Mouse (Mus musculus) liver, embryonic 14.5 days (tissue): ENCODE results near the gene Tenm2. TPM values are rescaled to one million over a fixed set of nuclear protein-coding genes. Genes with fewer than 3 reads are reported as not detected.

Source experiments
- ATAC-seq: fragments of 200-750 bp; cut with Nextera tagmentation; 2 replicates; pipeline ENCODE4 v1.8.0; 2017; ENCODE audit warnings: moderate number of reproducible peaks, mild to moderate bottlenecking, moderate library complexity; ENCODE audit not compliant: insufficient read depth
- DNase-seq, 3 experiments: peaks; one replicate each; pipeline ENCODE4 v3.0.0-alpha.2; 2012 to 2013; ENCODE audit warnings: low read depth in 3 of 3, low spot score in 3 of 3
- H3K27ac ChIP-seq: fragments of 300-500 bp; sonication (generic); 2 replicates; pipeline ENCODE4 v1.5.1; 2014; ENCODE audit warnings: moderate library complexity, mild to moderate bottlenecking, control low read depth, inconsistent platforms
- H3K27me3 ChIP-seq: fragments of 300-500 bp; sonication (generic); 2 replicates; pipeline ENCODE4 v1.6.1; 2014; ENCODE audit warnings: mild to moderate bottlenecking, low read length, moderate library complexity; ENCODE audit not compliant: control insufficient read depth, insufficient read depth
- H3K36me3 ChIP-seq: fragments of 300-500 bp; sonication (generic); replicated peaks from 2 replicates; pipeline ENCODE4 v1.6.1; 2014; ENCODE audit warnings: low read depth; ENCODE audit not compliant: control insufficient read depth, insufficient read depth
- H3K4me1 ChIP-seq, 2 experiments: fragments of 200-500 bp in 1 of 2; fragments of 300-500 bp in 1 of 2; sonication (generic) in 1 of 2; replicated peaks; 2 replicates each; pipeline ENCODE4 v1.6.1; 2012 to 2014; ENCODE audit warnings: antibody characterized with exemption in 1 of 2, inconsistent platforms in 1 of 2, low read length in 1 of 2; ENCODE audit not compliant: control insufficient read depth in 2 of 2, insufficient read depth in 2 of 2
- H3K4me2 ChIP-seq: fragments of 300-500 bp; sonication (generic); 2 replicates; pipeline ENCODE4 v1.6.1; 2014; ENCODE audit warnings: low read depth, mild to moderate bottlenecking, control low read depth, moderate library complexity
- H3K4me3 ChIP-seq, 2 experiments: fragments of 200-500 bp in 1 of 2; fragments of 300-500 bp in 1 of 2; sonication (generic) in 1 of 2; 2 replicates each; pipeline ENCODE4 v1.5.1; 2012 to 2014; ENCODE audit warnings: low read depth in 2 of 2, low read length in 2 of 2, mild to moderate bottlenecking in 2 of 2, control low read depth in 1 of 2, inconsistent platforms in 1 of 2, moderate library complexity in 1 of 2; ENCODE audit not compliant: insufficient read depth in 1 of 2
- H3K9ac ChIP-seq: fragments of 300-500 bp; sonication (generic); replicated peaks from 2 replicates; pipeline ENCODE4 v1.6.1; 2014; ENCODE audit warnings: mild to moderate bottlenecking, control low read depth, moderate library complexity
- H3K9me3 ChIP-seq: fragments of 300-500 bp; sonication (generic); 2 replicates; pipeline ENCODE4 v1.6.1; 2016; ENCODE audit warnings: low read length, mixed read lengths; ENCODE audit not compliant: control insufficient read depth
- CTCF ChIP-seq: IDR thresholded peaks from 2 replicates; pipeline ENCODE4 v1.5.1; 2016; ENCODE audit warnings: antibody characterized with exemption, low read depth, control low read depth
- EP300 ChIP-seq: IDR thresholded peaks from 2 replicates; pipeline ENCODE4 v1.6.1; 2016; ENCODE audit warnings: antibody characterized with exemption, low read depth
- WGBS: fragments of 180-500 bp; shearing (Covaris S2); extraction: QIAGEN DNeasy Blood & Tissue Kit; methylation state at CpG from one replicate; pipeline ENCODE4 v1.1.7; 2014; ENCODE audit not compliant: insufficient replicate concordance; 5-methylcytosine and 5-hydroxymethylcytosine counted together
- polyA plus RNA-seq, 2 experiments: library from polyadenylated mRNA; depleted of rRNA in 1 of 2; stranded (reverse) in 1 of 2; unstranded in 1 of 2; fragments of >200 nt; fragmentation: Nextera tagmentation in 1 of 2; extraction: Ambion mirVana in 1 of 2; gene quantifications; 2 replicates each; pipeline versions ENCODE4 v1.2.1 to v1.2.3; 2012 to 2014

Tenm2 gene
- polyA plus RNA-seq, 2 experiments: 0.06 TPM; not detected in 1

GRCm38 (mm10) chr11:36307276-36307675, 928.5 kb downstream of the Tenm2 start:
- 75% methylated on average over 6 of the region's 6 CpGs for WGBS
- no peak for ATAC-seq

GRCm38 (mm10) chr11:36305348-36305950, 930.3 kb downstream of the Tenm2 start:
- 68% methylated on average over 10 of the region's 10 CpGs for WGBS
- H3K4me2 ChIP-seq: no peak overlapping the region
- H3K9ac ChIP-seq: no peak overlapping the region
- DNase-seq: no peak
- H3K4me3 ChIP-seq: no peak overlapping the region
- no peaks in the 10 kb centered on the region for H3K4me1 ChIP-seq
- H3K27me3 ChIP-seq: no peaks in the 10 kb centered on the region
- no peaks in the 10 kb centered on the region for H3K36me3 ChIP-seq
- no peaks in the 10 kb centered on the region for H3K9me3 ChIP-seq
- no peak overlapping the region for H3K27ac ChIP-seq
- no peak for TF ChIP-seq CTCF
- no peak for TF ChIP-seq EP300
- no peak for ATAC-seq

More at GRCm38 (mm10) chr11:36307276-36307675, 928.5 kb downstream of the Tenm2 start:
- Histone ChIP-seq H3K27ac (no peak overlapping the region), H3K4me1 (no peaks in the 10 kb centered on the region), H3K4me2 (no peak overlapping the region), H3K9ac (no peak overlapping the region), H3K36me3 (no peaks in the 10 kb centered on the region), H3K9me3 (no peaks in the 10 kb centered on the region), H3K27me3 (no peaks in the 10 kb centered on the region), H3K4me3 (no peak overlapping the region)
- TF ChIP-seq CTCF (no peak), EP300 (no peak)
- DNase-seq: no peak

DNA sequence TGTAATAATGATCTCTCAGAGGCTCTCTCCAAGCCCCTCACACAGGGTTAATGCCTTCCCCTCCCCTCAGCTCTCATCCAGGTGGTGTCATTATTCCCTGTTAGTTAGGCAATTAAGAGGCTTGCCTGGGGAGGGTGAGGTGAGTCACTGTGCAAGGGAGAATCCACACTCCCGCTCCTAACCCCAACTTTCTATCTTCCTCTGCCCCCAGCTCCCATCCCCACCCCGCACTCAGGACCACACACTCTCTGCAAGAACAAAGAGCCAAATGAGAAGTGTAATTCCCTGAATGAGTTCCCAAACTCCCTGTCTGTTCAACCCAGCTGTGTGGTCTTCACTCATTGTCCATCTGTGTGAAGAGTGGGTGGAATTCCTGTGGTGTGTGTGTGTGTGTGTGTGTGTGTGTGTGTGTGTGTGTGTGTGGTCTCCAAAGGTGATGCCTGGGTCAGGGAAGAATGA, 932.8 kb downstream of the Tenm2 start:
- 56% methylated on average over 2 of the region's 2 CpGs for WGBS
- no peak overlapping the region for H3K9ac ChIP-seq
- ATAC-seq: no peak
- no peaks in the 10 kb centered on the region for H3K4me1 ChIP-seq
- no peak overlapping the region for H3K4me2 ChIP-seq
- H3K27me3 ChIP-seq: no peaks in the 10 kb centered on the region
- H3K4me3 ChIP-seq: no peak overlapping the region
- no peak overlapping the region for H3K27ac ChIP-seq
- no peak for TF ChIP-seq EP300
- no peak for TF ChIP-seq CTCF
- no peak for DNase-seq
- no peaks in the 10 kb centered on the region for H3K9me3 ChIP-seq
- no peaks in the 10 kb centered on the region for H3K36me3 ChIP-seq

DNA sequence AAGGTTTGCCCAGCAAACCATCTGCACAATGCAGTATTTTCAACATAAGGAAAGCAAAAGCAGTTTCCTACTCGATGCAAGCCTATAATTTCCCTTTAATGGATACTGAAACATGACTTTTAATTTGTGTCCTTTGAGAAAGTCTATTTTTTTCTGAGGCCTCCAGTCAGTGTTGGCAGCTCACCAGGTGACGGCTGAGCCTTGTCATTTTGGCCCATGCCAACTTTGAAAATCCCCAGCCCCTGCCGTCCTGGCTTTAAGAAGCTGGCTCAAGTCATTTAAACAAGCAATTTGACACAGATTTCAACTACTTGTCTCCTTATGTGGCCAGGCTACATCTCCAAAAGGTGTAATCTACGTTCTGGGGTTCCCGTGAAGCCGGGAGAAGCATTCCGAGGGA, 933.7 kb downstream of the Tenm2 start:
- no peaks in the 10 kb centered on the region for H3K27me3 ChIP-seq
- DNase-seq (no peak), ATAC-seq (no peak)
- H3K4me1 ChIP-seq: no peaks in the 10 kb centered on the region
- H3K9ac ChIP-seq: no peak overlapping the region
- TF ChIP-seq CTCF (no peak), EP300 (no peak)
- no peaks in the 10 kb centered on the region for H3K9me3 ChIP-seq
- H3K4me3 ChIP-seq: no peak overlapping the region
- no peaks in the 10 kb centered on the region for H3K36me3 ChIP-seq
- H3K4me2 ChIP-seq: no peak overlapping the region
- H3K27ac ChIP-seq: no peak overlapping the region
- WGBS: 64% methylated on average over 7 of the region's 7 CpGs

- H3K9ac ChIP-seq: no peak overlapping the region
- WGBS: 57% methylated on average over 3 of the region's 3 CpGs
- no peak overlapping the region for H3K4me3 ChIP-seq
- H3K4me1 ChIP-seq: no peaks in the 10 kb centered on the region
- H3K4me2 ChIP-seq: no peak overlapping the region
- ATAC-seq: no peak
- no peak overlapping the region for H3K27ac ChIP-seq
- H3K36me3 ChIP-seq: no peaks in the 10 kb centered on the region
- no peaks in the 10 kb centered on the region for H3K27me3 ChIP-seq
- DNase-seq: no peak
- H3K9me3 ChIP-seq: no peaks in the 10 kb centered on the region
- no peak for TF ChIP-seq EP300
- no peak for TF ChIP-seq CTCF
Measured at GRCm38 (mm10) chr11:36296568-36296967, 939.2 kb downstream of the Tenm2 start.
